Mouse (Mus musculus) right cerebral cortex, adult 18-20 months (tissue): ENCODE data around the gene Klrb1b.
"Not testable (repeated sequence)": the region's sequence is repeated elsewhere in the genome, so short reads cannot be mapped to it uniquely, and the experiment has no call there.

Experiments
- DNase-seq: peaks from one replicate; pipeline ENCODE4 v3.0.0; 2022; ENCODE audit warnings: mixed read lengths

The Klrb1b gene

GRCm38 (mm10) chr6:128798772-128799143 is 27.4 kb downstream of the Klrb1b start:
- peak; percentile 79 for DNase-seq

- no peak for DNase-seq
Measured at GRCm38 (mm10) chr6:128797936-128798771, 28.0 kb downstream of the Klrb1b start.

GRCm38 (mm10) chr6:128797185-128797905 is 28.8 kb downstream of the Klrb1b start:
- DNase-seq: no peak

GRCm38 (mm10) chr6:128796321-128796955 is 29.7 kb downstream of the Klrb1b start:
- DNase-seq: no peak

- DNase-seq: no peak
Measured at GRCm38 (mm10) chr6:128793734-128794133, 32.4 kb downstream of the Klrb1b start.

GRCm38 (mm10) chr6:128790491-128790994 is 35.6 kb downstream of the Klrb1b start:
- not testable (repeated sequence) for DNase-seq

GRCm38 (mm10) chr6:128789115-128789514 is 37.0 kb downstream of the Klrb1b start, which contains the start of gene Klrb1c:
TSS of gene Klrb1c (minus strand) at chr6:128789215.
- no peak for DNase-seq

GRCm38 (mm10) chr6:128788517-128788916 is 37.6 kb downstream of the Klrb1b start:
- no peak for DNase-seq

GRCm38 (mm10) chr6:128786396-128786795 is 39.7 kb downstream of the Klrb1b start:
- DNase-seq: not testable (repeated sequence)

GRCm38 (mm10) chr6:128769481-128770253 is 56.5 kb downstream of the Klrb1b start:
- DNase-seq: no peak

- DNase-seq: no peak
Measured at GRCm38 (mm10) chr6:128768047-128768446, 58.1 kb downstream of the Klrb1b start.

- DNase-seq: peak; percentile 11
Measured at GRCm38 (mm10) chr6:128766486-128767254, 59.5 kb downstream of the Klrb1b start.

GRCm38 (mm10) chr6:128765211-128765610 is 60.9 kb downstream of the Klrb1b start:
- DNase-seq: no peak

GRCm38 (mm10) chr6:128764598-128764997 is 61.5 kb downstream of the Klrb1b start:
- DNase-seq: no peak

- DNase-seq: peak; percentile 98
Measured at GRCm38 (mm10) chr6:128763736-128764523, 62.2 kb downstream of the Klrb1b start.
